Mouse (Mus musculus): Measurements from ENCODE around the gene Rpl29.

The Rpl29 gene

GRCm38 (mm10) chr9:106454888-106455681 lies 25.8 kb downstream of the Rpl29 start:
- in situ Hi-C loops (cut with MseI, MboI): no loop called here

DNA sequence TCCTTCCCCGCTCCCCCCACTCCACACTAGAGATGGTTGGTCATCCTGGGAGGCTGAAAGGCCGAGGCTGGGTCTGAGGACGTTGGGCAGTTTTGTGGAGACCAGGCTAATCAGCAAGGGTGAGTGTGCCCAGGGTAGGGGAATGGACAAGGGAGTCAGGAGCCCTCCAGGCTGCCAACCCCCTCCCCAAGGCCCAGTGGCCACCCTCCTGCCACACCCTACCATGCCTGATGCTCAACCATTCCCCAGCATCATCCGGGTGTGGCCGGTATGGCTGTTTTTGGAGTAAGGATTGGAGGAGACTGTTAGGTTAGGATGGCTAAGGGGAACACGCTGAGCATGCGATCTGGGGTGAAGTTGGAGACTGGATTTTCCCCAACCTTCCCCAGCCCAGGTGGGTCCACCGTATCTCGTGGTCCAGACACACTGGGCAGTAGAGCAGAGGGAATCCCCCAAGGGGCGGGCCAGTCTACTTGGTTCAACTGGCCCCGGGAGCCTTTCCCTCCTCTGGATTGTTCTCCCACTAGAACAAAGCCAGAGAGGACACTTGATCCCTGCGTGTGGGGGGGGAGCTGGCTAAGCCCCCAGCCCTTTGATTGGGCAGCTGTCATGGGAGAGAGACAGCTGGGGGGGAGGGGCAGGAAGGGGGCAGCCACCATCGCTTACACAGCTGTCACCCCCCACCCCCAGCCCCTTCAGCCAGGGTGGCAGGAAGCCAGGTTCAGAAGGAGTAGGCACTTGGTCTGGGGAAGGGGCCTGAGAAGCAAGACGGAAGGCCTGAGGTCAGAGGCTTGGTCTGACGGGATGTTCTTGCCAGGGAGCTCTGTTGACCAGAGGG lies 27.3 kb downstream of the Rpl29 start:
- in situ Hi-C loops (cut with MseI, MboI): no loop called here

DNA sequence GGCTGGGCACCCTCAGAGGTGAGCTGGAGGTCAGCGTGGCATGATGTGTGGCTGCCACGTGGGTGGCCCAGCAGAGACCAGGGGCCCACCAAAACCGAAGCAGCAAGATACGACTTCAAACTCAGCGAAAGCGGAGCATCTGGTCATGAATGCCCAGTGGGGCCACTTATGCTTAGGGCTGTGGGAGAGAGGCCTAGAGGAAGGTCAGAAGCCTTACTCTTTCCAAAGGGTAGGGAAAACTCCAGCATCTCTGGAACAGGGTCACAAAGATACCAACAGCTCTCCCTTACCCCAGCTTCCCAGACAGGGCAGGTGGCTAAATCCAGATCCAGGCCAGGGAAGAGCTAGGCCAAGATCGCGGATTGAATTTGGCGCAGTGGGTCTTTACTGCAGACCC lies 27.9 kb downstream of the Rpl29 start:
- in situ Hi-C loops (cut with MseI, MboI): no loop called here

- in situ Hi-C loops (cut with MseI, MboI): no loop called here
Observed at GRCm38 (mm10) chr9:106457920-106458319, 28.7 kb downstream of the Rpl29 start.

GRCm38 (mm10) chr9:106459946-106460345 lies 30.7 kb downstream of the Rpl29 start:
- in situ Hi-C loops (cut with MseI, MboI): no loop called here

GRCm38 (mm10) chr9:106460401-106461025 lies 31.3 kb downstream of the Rpl29 start:
- in situ Hi-C loops (cut with MseI, MboI): no loop called here

DNA sequence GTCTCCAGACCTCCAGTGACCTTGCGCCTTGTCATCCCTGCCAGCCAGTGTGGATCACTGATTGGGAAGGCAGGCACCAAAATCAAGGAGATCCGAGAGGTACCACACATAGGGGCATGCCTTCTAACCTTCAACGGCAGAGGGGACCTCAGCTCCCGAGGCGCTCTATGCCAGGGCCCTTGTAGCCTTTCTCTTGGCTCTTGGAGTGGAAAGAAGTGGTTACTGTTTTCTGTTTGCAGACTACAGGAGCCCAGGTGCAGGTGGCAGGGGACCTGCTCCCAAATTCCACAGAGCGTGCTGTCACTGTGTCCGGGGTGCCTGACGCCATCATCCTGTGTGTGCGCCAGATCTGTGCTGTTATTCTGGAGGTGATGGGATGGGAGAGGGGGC lies 31.8 kb downstream of the Rpl29 start:
- in situ Hi-C loops (cut with MseI, MboI): no loop called here

- in situ Hi-C loops (cut with MseI, MboI): no loop called here
Observed at GRCm38 (mm10) chr9:106461641-106462429, 32.6 kb downstream of the Rpl29 start.

- in situ Hi-C loops (cut with MseI, MboI): no loop called here
Observed at GRCm38 (mm10) chr9:106462430-106462800, 33.2 kb downstream of the Rpl29 start.

- in situ Hi-C loops (cut with MseI, MboI): no loop called here
Observed at GRCm38 (mm10) chr9:106463122-106464063, 34.1 kb downstream of the Rpl29 start.

GRCm38 (mm10) chr9:106464751-106465541 lies 35.7 kb downstream of the Rpl29 start:
- in situ Hi-C loops (cut with MseI, MboI): no loop called here

DNA sequence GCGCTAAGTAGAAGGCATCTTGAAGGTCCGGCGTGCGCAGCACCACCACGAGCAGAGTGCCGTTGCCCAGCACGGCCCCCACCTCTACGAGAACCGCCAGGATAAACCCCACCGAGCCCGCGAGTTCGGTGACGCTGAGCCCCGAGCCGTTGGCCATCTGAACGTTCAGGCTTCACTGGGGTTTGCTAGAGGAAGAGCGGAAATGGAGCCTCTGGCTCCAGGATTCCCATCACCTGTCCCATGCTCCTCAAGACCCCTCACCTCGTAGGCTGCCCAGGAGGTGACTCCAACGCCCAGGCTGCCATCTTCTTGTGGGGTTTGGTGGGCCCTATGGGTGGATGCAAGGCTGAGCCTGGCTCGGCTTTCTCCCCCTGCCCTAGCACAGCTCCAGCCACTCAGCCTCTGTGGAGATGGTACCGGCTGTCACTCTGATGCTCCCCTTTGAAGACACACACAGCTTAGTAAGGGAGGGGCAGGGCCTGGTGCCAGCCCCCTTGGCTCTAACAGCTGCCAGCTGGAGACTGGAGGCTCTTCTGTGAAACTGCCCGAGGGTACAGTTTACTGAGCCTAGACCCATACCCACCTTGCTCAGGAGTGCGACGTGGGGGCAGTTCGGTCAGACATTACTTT lies 36.4 kb downstream of the Rpl29 start, which contains the start of gene Gpr62:
Gene Gpr62, minus strand, starts transcription at position 368 of the 630 bp plus-strand sequence.
- in situ Hi-C loops (cut with MseI, MboI): no loop called here

GRCm38 (mm10) chr9:106466721-106467120 lies 37.5 kb downstream of the Rpl29 start:
- in situ Hi-C loops (cut with MseI, MboI): no loop called here

- in situ Hi-C loops (cut with MseI, MboI): no loop called here
Observed at GRCm38 (mm10) chr9:106467746-106468145, 38.5 kb downstream of the Rpl29 start.

DNA sequence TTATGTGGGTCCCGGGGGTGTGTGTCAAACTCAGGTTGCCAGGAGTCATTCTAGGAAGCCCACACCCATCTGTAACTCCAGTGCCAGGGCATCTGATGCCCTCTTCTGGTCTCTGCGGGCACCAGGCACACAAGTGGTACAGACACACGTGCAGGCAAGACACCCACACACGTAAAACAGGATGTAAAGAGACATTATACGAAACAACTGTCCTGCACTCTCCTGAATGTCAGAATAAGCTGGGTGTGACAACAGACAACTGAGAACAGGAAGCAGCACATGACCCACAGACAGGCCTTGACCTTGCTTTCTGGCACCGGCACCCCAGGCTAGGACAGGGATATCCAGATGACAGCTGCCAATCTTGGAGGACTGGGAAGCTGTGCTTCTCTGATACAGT lies 40.1 kb downstream of the Rpl29 start:
- in situ Hi-C loops (cut with MseI, MboI): no loop called here

DNA sequence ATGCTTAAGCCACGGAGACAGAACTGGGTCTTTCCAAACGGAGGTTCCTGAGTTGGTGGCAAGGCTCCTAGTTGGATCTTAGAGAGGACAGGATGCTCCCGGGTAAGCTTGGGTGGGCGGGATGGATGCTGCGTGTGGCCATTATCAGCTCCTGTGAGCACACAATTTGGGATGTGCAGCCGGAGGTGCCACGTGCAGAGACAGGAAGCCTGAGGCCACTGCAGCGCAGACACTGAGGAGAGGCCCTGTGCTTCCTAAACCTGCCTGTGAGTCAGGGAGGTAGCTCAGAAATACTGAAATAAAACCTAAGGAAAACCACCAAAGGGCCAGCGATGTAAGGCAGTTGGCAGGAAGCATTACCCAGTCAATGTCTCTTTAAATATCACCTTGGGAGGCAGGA lies 40.5 kb downstream of the Rpl29 start:
- in situ Hi-C loops (cut with MseI, MboI): no loop called here

GRCm38 (mm10) chr9:106470991-106471750 lies 41.9 kb downstream of the Rpl29 start:
- in situ Hi-C loops (cut with MseI, MboI): no loop called here

GRCm38 (mm10) chr9:106471892-106472291 lies 42.6 kb downstream of the Rpl29 start:
- in situ Hi-C loops (cut with MseI, MboI): no loop called here
